Mouse (Mus musculus) bone marrow macrophage, adult 2 months (primary cell): ENCODE data around the gene Elac2.

ENCODE experiments used
- CTCF ChIP-seq: IDR thresholded peaks from 2 replicates; pipeline ENCODE4 v1.5.1; 2012; ENCODE audit warnings: low read depth, mild to moderate bottlenecking, low read length, moderate library complexity
- POLR2A ChIP-seq: IDR thresholded peaks from 2 replicates; pipeline ENCODE4 v1.6.1; 2012; ENCODE audit warnings: mild to moderate bottlenecking, low read depth, low read length, borderline replicate concordance

DNA sequence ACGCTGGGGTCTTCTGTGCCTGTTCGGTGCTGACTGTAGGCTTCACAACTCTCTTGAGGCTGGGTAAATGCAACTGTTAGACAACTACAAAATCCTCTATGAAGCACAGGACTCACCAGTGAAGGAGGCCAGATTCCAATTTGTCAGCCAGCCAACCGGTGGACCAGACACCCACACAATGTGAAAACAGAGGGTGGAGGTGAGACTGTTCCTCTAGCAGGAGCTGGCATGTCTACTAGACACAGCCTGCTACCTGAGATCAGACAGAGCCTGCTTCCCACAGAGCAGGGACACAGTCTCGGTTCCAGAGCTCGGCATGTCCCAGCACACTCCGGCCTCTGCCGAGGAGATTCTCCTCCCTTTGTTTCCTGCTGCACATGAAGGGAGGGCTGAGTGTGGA lies 70.3 kb downstream of the Elac2 start:
- no peak for TF ChIP-seq CTCF
- no peak for TF ChIP-seq POLR2A
